12 mouse cellular contexts compared by ENCODE assay signal in genomic region chrX:8314905-8315304, GRCm38 (mm10). TPM values are rescaled to one million over a fixed set of nuclear protein-coding genes. Genes with fewer than 3 reads are reported as not detected.
DNase-seq lines count a peak whose midpoint lies in the region; ATAC-seq lines count a peak whose summit lies in the region.
"Not testable (repeated sequence)": the region's sequence is repeated elsewhere in the genome, so short reads cannot be mapped to it uniquely, and the experiment has no call there.
"Had no signal": no experiment of that assay in that cellular context is flagged by ENCODE, and none has a peak within 500 bp of the region (broad histone marks: within the 10 kb centered on the region; RNA-seq: fewer than 3 reads in every experiment).

No protein-coding gene starts in this region.

- H3K9ac ChIP-seq in liver, embryonic 11.5 days (ENCODE audit: low read depth, low read length), result not testable (repeated sequence)

- H3K4me2 ChIP-seq in liver, embryonic 11.5 days, result not testable (repeated sequence)

- not testable (repeated sequence) for H3K27me3 ChIP-seq in liver, embryonic 11.5 days (replicated peaks; ENCODE audit: control insufficient read depth, insufficient read depth, low read length)

- DNase-seq in 3T3-L1 (ENCODE audit: low read depth, low spot score) (peak; percentile 63), ZHBTc4 (ENCODE audit: low read depth, low spot score) (peak; percentile 89)
- DNase-seq in cerebellum, postnatal 14 days, result peak; percentile 12 to 56
- peak; percentile 13 for DNase-seq in gastrocnemius, postnatal 25 days
- peak; percentile 5 for DNase-seq in kidney, postnatal 14 days
- DNase-seq in liver, embryonic 11.5 days (ENCODE audit: low spot score), result peak; percentile 33
- DNase-seq in ovary, postnatal 14 days (ENCODE audit: low spot score), result peak; percentile 51
- DNase-seq in testis, postnatal 14 days (ENCODE audit: low spot score), result peak; percentile 49

- WGBS in liver, embryonic 11.5 days, result 9% methylated on average over 7 of the region's 7 CpGs

- H3K27ac ChIP-seq in liver, embryonic 11.5 days (ENCODE audit: low read depth, low read length), result not testable (repeated sequence)

- not testable (repeated sequence) for H3K4me3 ChIP-seq in liver, embryonic 11.5 days (ENCODE audit: low read depth, low read length)

- not testable (repeated sequence) for H3K9me3 ChIP-seq in liver, embryonic 11.5 days (ENCODE audit: control insufficient read depth, low read length)

- not testable (repeated sequence) for ATAC-seq in liver, embryonic 11.5 days (replicated peaks; ENCODE audit: low FRiP score)

- H3K36me3 ChIP-seq in liver, embryonic 11.5 days (ENCODE audit: control insufficient read depth, insufficient read depth, low read length), result not testable (repeated sequence)

- H3K4me1 ChIP-seq in liver, embryonic 11.5 days (replicated peaks; ENCODE audit: control insufficient read depth, insufficient read depth, low read length), result not testable (repeated sequence)

RNA-seq across cellular contexts. Expression of gene Ssxb10, which starts 12.3 kb away (rescaled TPM):
- not detected for total RNA-seq in gastrocnemius, postnatal 25 days (2021)
- polyA plus RNA-seq in liver, embryonic 11.5 days (2014; fragmentation: Nextera tagmentation; extraction: Ambion mirVana), result not detected in 2 replicates
- total RNA-seq: heart, postnatal 25 days had no signal
- polyA plus RNA-seq: forebrain, embryonic 12.5 days; limb, embryonic 15.5 days; neural tube, embryonic 13.5 days had no signal

RNA-seq across cellular contexts. Expression of gene Slc38a5, which starts 44.0 kb away (rescaled TPM):
- not detected for total RNA-seq in gastrocnemius, postnatal 25 days (2021)
- 77.7 and 84.1 TPM in 2 replicates for polyA plus RNA-seq in liver, embryonic 11.5 days (2014; fragmentation: Nextera tagmentation; extraction: Ambion mirVana)

RNA-seq across cellular contexts. Expression of gene Ssxb9, which starts 51.9 kb away (rescaled TPM):
- not detected for total RNA-seq in gastrocnemius, postnatal 25 days (2021)
- polyA plus RNA-seq in liver, embryonic 11.5 days (2014; fragmentation: Nextera tagmentation; extraction: Ambion mirVana), result not detected in 2 replicates
- total RNA-seq: heart, postnatal 25 days had no signal
- polyA plus RNA-seq: forebrain, embryonic 12.5 days; limb, embryonic 15.5 days; neural tube, embryonic 13.5 days had no signal

Comparison
In these comparisons a context has a peak if more than half of its experiments do, and no peak if none do; other contexts are left out.
1. DNase-seq: peak in every context shown above with its lines; median percentile 89 in ZHBTc4; 63 in 3T3-L1; 51 in ovary, postnatal 14 days; 49 in testis, postnatal 14 days; 34 in cerebellum, postnatal 14 days; 33 in liver, embryonic 11.5 days; 13 in gastrocnemius, postnatal 25 days; 5 in kidney, postnatal 14 days.